In genomic region chr4:8084954-8085639, GRCm38 (mm10) we compare ENCODE assay signal across 9 mouse cellular contexts.
A peak's percentile ranks its signal among the peaks of the same experiment; 100 is the strongest.
DNase-seq lines count a peak whose midpoint lies in the region; ATAC-seq and TF ChIP-seq lines count a peak whose summit lies in the region.
"Had no signal": no experiment of that assay in that cellular context is flagged by ENCODE, and none has a peak within 500 bp of the region (broad histone marks: within the 10 kb centered on the region; RNA-seq: fewer than 3 reads in every experiment).

No protein-coding gene starts in this region.

- H3K36me3 ChIP-seq in ES-E14 (ENCODE audit: control insufficient read depth, insufficient read depth, low read length, poor library complexity, severe bottlenecking) = no peaks in the 10 kb centered on the region
- no peaks in the 10 kb centered on the region for H3K36me3 ChIP-seq in forebrain, postnatal 0 days (ENCODE audit: insufficient read depth)
- H3K36me3 ChIP-seq in lung, embryonic 15.5 days = no peaks in the 10 kb centered on the region
- H3K36me3 ChIP-seq in thymus, adult 2 months (ENCODE audit: control insufficient read depth, insufficient read depth, low read length) = no peaks in the 10 kb centered on the region

- H3K4me1 ChIP-seq in ES-E14 (ENCODE audit: control insufficient read depth in 2 of 2, insufficient read depth in 2 of 2, low read length in 2 of 2, poor library complexity in 1 of 2) = no peaks in the 10 kb centered on the region
- no peaks in the 10 kb centered on the region for H3K4me1 ChIP-seq in forebrain, postnatal 0 days (ENCODE audit: insufficient read depth)
- H3K4me1 ChIP-seq in lung, embryonic 15.5 days = no peaks in the 10 kb centered on the region
- H3K4me1 ChIP-seq in thymus, adult 2 months (replicated peaks; ENCODE audit: control insufficient read depth, insufficient read depth, low read length) = 0 out of 2 replicates have a peak, but pooled peaks cover 3% of the 10 kb centered on the region

- no peak for DNase-seq in ES-E14 (ENCODE audit: low read depth, low spot score)
- peak; percentile 8 for DNase-seq in cerebellum, adult 11-12 months
- DNase-seq in forebrain, postnatal 0 days = peak; percentile 85
- peak; percentile 87 for DNase-seq in heart, postnatal 4 days
- peak; percentile 25 to 79 for DNase-seq in layer of hippocampus, adult 18-20 months (ENCODE audit: low spot score in 2 of 2)
- peak; percentile 62 for DNase-seq in ovary, postnatal 10 days (ENCODE audit: low spot score)
- DNase-seq in thymus, adult 2 months = peak; percentile 83

- peak overlapping the region; percentile 2 for H3K4me2 ChIP-seq in forebrain, postnatal 0 days (ENCODE audit: low read depth)
- H3K4me2 ChIP-seq in lung, embryonic 15.5 days = no peak overlapping the region

- no peak for TF ChIP-seq POLR2A in thymus, adult 2 months (IDR thresholded peaks at IDR 0.05; ENCODE audit: control insufficient read depth, extremely low read depth, insufficient read depth, low read length, poor library complexity)

- ATAC-seq in forebrain, postnatal 0 days = peak; percentile 90
- ATAC-seq in lung, embryonic 15.5 days (ENCODE audit: borderline replicate concordance, extremely low read depth, low FRiP score, low TSS enrichment) = peak; percentile 73; the same call in 1 of the 2 replicates

- no peaks in the 10 kb centered on the region for H3K9me3 ChIP-seq in ES-E14 (ENCODE audit: control insufficient read depth, insufficient read depth, low read depth, low read length)
- no peaks in the 10 kb centered on the region for H3K9me3 ChIP-seq in forebrain, postnatal 0 days (ENCODE audit: low read length)
- no peaks in the 10 kb centered on the region for H3K9me3 ChIP-seq in lung, embryonic 15.5 days

- H3K4me3 ChIP-seq in ES-E14 (ENCODE audit: insufficient read depth in 1 of 2, low read depth in 1 of 2, low read length in 2 of 2, poor library complexity in 1 of 2, severe bottlenecking in 1 of 2) = no peak overlapping the region
- no peak overlapping the region for H3K4me3 ChIP-seq in forebrain, postnatal 0 days (ENCODE audit: low read depth, low read length)
- H3K4me3 ChIP-seq in lung, embryonic 15.5 days = no peak overlapping the region
- no peak overlapping the region for H3K4me3 ChIP-seq in thymus, adult 2 months (ENCODE audit: control insufficient read depth, insufficient read depth, low read length)

- H3K27me3 ChIP-seq in forebrain, postnatal 0 days (ENCODE audit: insufficient read depth, low read length) = no peaks in the 10 kb centered on the region
- H3K27me3 ChIP-seq in lung, embryonic 15.5 days = no peaks in the 10 kb centered on the region
- H3K27me3 ChIP-seq in thymus, adult 2 months (ENCODE audit: control insufficient read depth, insufficient read depth, low read length) = no peaks in the 10 kb centered on the region

- TF ChIP-seq CTCF in forebrain, postnatal 0 days (IDR thresholded peaks at IDR 0.05; ENCODE audit: low read depth) = peak; percentile 97
- peak; percentile 91 for TF ChIP-seq CTCF in thymus, adult 2 months (IDR thresholded peaks at IDR 0.05; ENCODE audit: borderline replicate concordance, control insufficient read depth, extremely low read depth, insufficient read depth, low read length, poor library complexity)

- H3K27ac ChIP-seq in ES-E14 (ENCODE audit: insufficient read depth, low read depth, low read length, poor library complexity, severe bottlenecking) = no peak overlapping the region
- H3K27ac ChIP-seq in forebrain, postnatal 0 days (ENCODE audit: low read depth, low read length) = no peak overlapping the region
- H3K27ac ChIP-seq in lung, embryonic 15.5 days = no peak overlapping the region
- H3K27ac ChIP-seq in thymus, adult 2 months (ENCODE audit: control insufficient read depth, insufficient read depth, low read length) = no peak overlapping the region
- H3K27ac ChIP-seq: macrophage had no signal

- in situ Hi-C loops in ES-E14 (cut with MboI; ENCODE audit: low sequenced_read_pairs in 2 of 2, unreplicated experiment in 2 of 2) = no loop called here

- H3K9ac ChIP-seq in ES-E14 (ENCODE audit: insufficient read depth, low read depth, low read length, poor library complexity, severe bottlenecking) = no peak overlapping the region
- no peak overlapping the region for H3K9ac ChIP-seq in forebrain, postnatal 0 days
- H3K9ac ChIP-seq in lung, embryonic 15.5 days = no peak overlapping the region

- WGBS in forebrain, postnatal 0 days = 23% methylated on average over 16 of the region's 16 CpGs
- 35% methylated on average over 16 of the region's 16 CpGs for WGBS in lung, embryonic 15.5 days
- 10% methylated on average over 16 of the region's 16 CpGs for WGBS in thymus, adult 2 months

TF ChIP-seq in ES-E14, 5 proteins besides CTCF, POLR2A, EP300 and RAD21:
- TF ChIP-seq ZC3H11A (IDR thresholded peaks at IDR 0.05; ENCODE audit: borderline replicate concordance, low read depth, low read length) (peak; percentile 81), HCFC1 (IDR thresholded peaks at IDR 0.05; ENCODE audit: borderline replicate concordance, insufficient read depth, low read length) (no peak)
